Mouse (Mus musculus) CH12.LX (cell line): ENCODE results near the gene Mrap2. TPM values are rescaled to one million over a fixed set of nuclear protein-coding genes. Genes with fewer than 3 reads are reported as not detected.

Source experiments
- DNase-seq: peaks from one replicate; pipeline ENCODE4 v3.0.0-alpha.2; 2013; ENCODE audit errors: extremely low read depth
- H3K27ac ChIP-seq: 2 replicates; pipeline ENCODE4 v1.5.1; 2012; ENCODE audit warnings: low read depth, mild to moderate bottlenecking, control low read depth, moderate library complexity; ENCODE audit not compliant: insufficient read depth
- H3K27me3 ChIP-seq: replicated peaks from 2 replicates; pipeline ENCODE3; 2012; ENCODE audit warnings: inconsistent platforms
- H3K36me3 ChIP-seq, 2 experiments: replicated peaks in 1 of 2; 2 replicates each; pipeline versions ENCODE3 to v1.6.1; 2012; ENCODE audit warnings: inconsistent platforms in 1 of 2, low read length in 1 of 2, mild to moderate bottlenecking in 1 of 2, mixed read lengths in 1 of 2, moderate library complexity in 1 of 2; ENCODE audit not compliant: control insufficient read depth in 1 of 2, insufficient read depth in 1 of 2
- H3K4me1 ChIP-seq, 2 experiments: 2 replicates each; pipeline ENCODE4 v1.6.1; 2012; ENCODE audit warnings: inconsistent platforms in 1 of 2, moderate library complexity in 1 of 2; ENCODE audit not compliant: insufficient read depth in 2 of 2, control insufficient read depth in 1 of 2
- H3K4me2 ChIP-seq: 2 replicates; pipeline ENCODE4 v1.6.1; 2012; ENCODE audit warnings: low read depth, mild to moderate bottlenecking, control low read depth; ENCODE audit not compliant: poor library complexity, insufficient read depth, severe bottlenecking
- H3K4me3 ChIP-seq, 3 experiments: fragments of 150-350 bp in 1 of 3; sonication (generic) in 1 of 3; replicated peaks in 1 of 3; 2 replicates each; pipeline versions ENCODE3 to v1.5.1; 2011 to 2012; ENCODE audit warnings: low read depth in 2 of 3, low read length in 2 of 3, mild to moderate bottlenecking in 2 of 3, moderate library complexity in 2 of 3, control low read depth in 1 of 3, improper control_type of control experiment in 1 of 3, inconsistent platforms in 1 of 3, mixed read lengths in 1 of 3; ENCODE audit not compliant: poor library complexity in 1 of 3
- H3K79me2 ChIP-seq: replicated peaks from 2 replicates; pipeline ENCODE4 v1.6.1; 2012; ENCODE audit warnings: mild to moderate bottlenecking, moderate library complexity; ENCODE audit not compliant: control insufficient read depth, poor library complexity, insufficient read depth, severe bottlenecking; ENCODE audit errors: extremely low read depth
- H3K9ac ChIP-seq: 2 replicates; pipeline ENCODE4 v1.6.1; 2012; ENCODE audit warnings: low read depth, mild to moderate bottlenecking, control low read depth, moderate library complexity; ENCODE audit not compliant: insufficient read depth
- H3K9me3 ChIP-seq: replicated peaks from 2 replicates; pipeline ENCODE3; 2012; ENCODE audit warnings: low read length, inconsistent platforms, mixed read lengths
- CTCF ChIP-seq, 2 experiments: IDR thresholded peaks in 1 of 2; conservative IDR thresholded peaks in 1 of 2; 2 replicates each; pipeline ENCODE4 v1.5.1; 2011 to 2012; ENCODE audit warnings: low read depth in 2 of 2, low read length in 2 of 2, improper control_type of control experiment in 1 of 2, inconsistent platforms in 1 of 2, mild to moderate bottlenecking in 1 of 2, moderate library complexity in 1 of 2
- E2F4 ChIP-seq: IDR thresholded peaks from 2 replicates; pipeline ENCODE4 v1.6.1; 2011; ENCODE audit warnings: low read depth, low read length, improper control_type of control experiment; ENCODE audit not compliant: insufficient replicate concordance
- ELF1 ChIP-seq: IDR thresholded peaks from 2 replicates; pipeline ENCODE4 v1.6.1; 2014; ENCODE audit warnings: low read depth, mild to moderate bottlenecking, inconsistent platforms, low read length, improper control_type of control experiment
- EP300 ChIP-seq: IDR thresholded peaks from 2 replicates; pipeline ENCODE4 v1.6.1; 2011; ENCODE audit warnings: low read length, improper control_type of control experiment
- ETS1 ChIP-seq: conservative IDR thresholded peaks from 2 replicates; pipeline ENCODE4 v1.6.1; 2012; ENCODE audit warnings: low read depth, mild to moderate bottlenecking, inconsistent platforms, low read length, improper control_type of control experiment, moderate library complexity
- HCFC1 ChIP-seq: IDR thresholded peaks from 2 replicates; pipeline ENCODE4 v1.6.1; 2012; ENCODE audit warnings: low read depth, mild to moderate bottlenecking, inconsistent platforms, low read length, improper control_type of control experiment
- IRF4 ChIP-seq: IDR thresholded peaks from 2 replicates; pipeline ENCODE4 v1.6.1; 2014; ENCODE audit warnings: low read depth, mild to moderate bottlenecking, inconsistent platforms, low read length, improper control_type of control experiment
- JUN ChIP-seq: IDR thresholded peaks from 2 replicates; pipeline ENCODE4 v1.6.1; 2011; ENCODE audit warnings: low read depth, mild to moderate bottlenecking, low read length, improper control_type of control experiment, moderate library complexity; ENCODE audit not compliant: insufficient read depth
- JUND ChIP-seq: conservative IDR thresholded peaks from 2 replicates; pipeline ENCODE4 v1.6.1; 2011; ENCODE audit warnings: low read depth, low read length, improper control_type of control experiment
- KAT2A ChIP-seq: IDR thresholded peaks from 2 replicates; pipeline ENCODE4 v1.6.1; 2012; ENCODE audit warnings: low read length, improper control_type of control experiment, inconsistent platforms; ENCODE audit not compliant: insufficient replicate concordance
- MAFK ChIP-seq: IDR thresholded peaks from 2 replicates; pipeline ENCODE4 v1.6.1; 2011; ENCODE audit warnings: low read length, improper control_type of control experiment; ENCODE audit not compliant: insufficient replicate concordance
- MAZ ChIP-seq: IDR thresholded peaks from 2 replicates; pipeline ENCODE4 v1.6.1; 2012; ENCODE audit warnings: low read depth, mild to moderate bottlenecking, inconsistent platforms, low read length, improper control_type of control experiment, moderate library complexity
- MEF2A ChIP-seq: IDR thresholded peaks from 2 replicates; pipeline ENCODE4 v1.6.1; 2014; ENCODE audit warnings: low read depth, mild to moderate bottlenecking, inconsistent platforms, low read length, improper control_type of control experiment, borderline replicate concordance
- MYC ChIP-seq: IDR thresholded peaks from 2 replicates; pipeline ENCODE4 v1.6.1; 2011; ENCODE audit warnings: low read depth, mild to moderate bottlenecking, improper control_type of control experiment, low read length
- NRF1 ChIP-seq: IDR thresholded peaks from 2 replicates; pipeline ENCODE4 v1.6.1; 2014; ENCODE audit warnings: low read depth, mild to moderate bottlenecking, inconsistent platforms, low read length, improper control_type of control experiment, moderate library complexity
- POLR2A ChIP-seq: IDR thresholded peaks from 2 replicates; pipeline ENCODE4 v1.6.1; 2011; ENCODE audit warnings: low read depth, mild to moderate bottlenecking, improper control_type of control experiment, low read length
- POLR2AphosphoS2 ChIP-seq: IDR thresholded peaks from 2 replicates; pipeline ENCODE4 v1.6.1; 2011; ENCODE audit warnings: low read depth, low read length, improper control_type of control experiment
- RAD21 ChIP-seq: IDR thresholded peaks from 2 replicates; pipeline ENCODE4 v1.6.1; 2011; ENCODE audit warnings: low read depth, mild to moderate bottlenecking, low read length, improper control_type of control experiment, moderate library complexity
- RCOR1 ChIP-seq: conservative IDR thresholded peaks from 2 replicates; pipeline ENCODE4 v1.6.1; 2012; ENCODE audit warnings: low read depth, mild to moderate bottlenecking, inconsistent platforms, low read length, improper control_type of control experiment
- UBTF ChIP-seq: IDR thresholded peaks from 2 replicates; pipeline ENCODE4 v1.6.1; 2012; ENCODE audit warnings: low read depth, mild to moderate bottlenecking, inconsistent platforms, low read length, improper control_type of control experiment, moderate library complexity
- USF2 ChIP-seq: conservative IDR thresholded peaks from 2 replicates; pipeline ENCODE4 v1.6.1; 2011; ENCODE audit warnings: low read depth, low read length, improper control_type of control experiment
- ZC3H11A ChIP-seq: IDR thresholded peaks from 2 replicates; pipeline ENCODE4 v1.6.1; 2012; ENCODE audit warnings: low read depth, mild to moderate bottlenecking, inconsistent platforms, low read length, improper control_type of control experiment
- ZKSCAN1 ChIP-seq: IDR thresholded peaks from 2 replicates; pipeline ENCODE4 v1.6.1; 2012; ENCODE audit warnings: low read depth, inconsistent platforms, low read length, improper control_type of control experiment, borderline replicate concordance
- ZMIZ1 ChIP-seq: IDR thresholded peaks from 2 replicates; pipeline ENCODE4 v1.6.1; 2012; ENCODE audit warnings: low read depth, mild to moderate bottlenecking, inconsistent platforms, low read length, improper control_type of control experiment
- ZNF384 ChIP-seq: IDR thresholded peaks from 2 replicates; pipeline ENCODE4 v1.6.1; 2012; ENCODE audit warnings: low read depth, low read length, improper control_type of control experiment, inconsistent platforms
- dilution Hi-C: fragments of 300-500 bp; cut with MboI; formaldehyde crosslinking; loops from 2 replicates; pipeline ENCODE4 v1.14.3; 2020; ENCODE audit warnings: low sequenced_read_pairs; ENCODE audit not compliant: extremely low pct_unique_long_range_greater_than_20kb, extremely low pct_ligation_motif_present
- in situ Hi-C: fragments of 300-500 bp; cut with MboI; formaldehyde crosslinking; loops from 3 replicates; pipeline ENCODE4 v1.14.3; 2019; ENCODE audit warnings: low sequenced_read_pairs, low pct_ligation_motif_present, low pct_unique_long_range_greater_than_20kb, mixed read lengths
- polyA plus RNA-seq: library from polyadenylated mRNA; unstranded; fragments of >175 nt; gene quantifications from 2 replicates; pipeline ENCODE4 v1.2.1, GENCODE M21; 2012; ENCODE audit warnings: low read depth; ENCODE audit not compliant: insufficient read length
- total RNA-seq, 2 experiments: library from RNA; depleted of rRNA; stranded (reverse); fragments of 300-350 nt in 1 of 2; fragments of >200 nt in 1 of 2; gene quantifications; 2 replicates each; pipeline ENCODE4 v1.2.3; 2012 to 2014

Gene Mrap2
- total and polyA plus RNA-seq, 3 experiments = not detected

GRCm38 (mm10) chr9:87182231-87182630, 38.1 kb downstream of the Mrap2 start:
- Histone ChIP-seq H3K4me2 (no peak overlapping the region), H3K36me3 (peaks cover 0 to 8% of the 10 kb centered on the region in 2 experiments)
- DNase-seq = no peak

GRCm38 (mm10) chr9:87187336-87187735, 43.2 kb downstream of the Mrap2 start:
- H3K27me3 ChIP-seq = no peaks in the 10 kb centered on the region
- no peak for TF ChIP-seq ZNF384
- no peak for TF ChIP-seq ELF1
- no peak for TF ChIP-seq MAZ
- TF ChIP-seq ZMIZ1 = no peak
- TF ChIP-seq USF2 = no peak
- no peak for TF ChIP-seq MAFK
- no peak for TF ChIP-seq UBTF
- no peak for TF ChIP-seq RAD21
- no peak for TF ChIP-seq KAT2A
- TF ChIP-seq MEF2A = no peak
- no peak for TF ChIP-seq RCOR1
- no peak for TF ChIP-seq E2F4
- no peak for TF ChIP-seq POLR2AphosphoS2
- TF ChIP-seq HCFC1 = no peak
- TF ChIP-seq MYC = no peak
- no peak overlapping the region for H3K4me3 ChIP-seq
- dilution Hi-C loops (no loop called here), in situ Hi-C loops (no loop called here)
- no peaks in the 10 kb centered on the region for H3K4me1 ChIP-seq
- H3K79me2 ChIP-seq = no peaks in the 10 kb centered on the region
- H3K27ac ChIP-seq = no peak overlapping the region
- no peak overlapping the region for H3K4me2 ChIP-seq
- no peak for DNase-seq
- H3K9me3 ChIP-seq = peaks cover 6% of the 10 kb centered on the region
- peaks cover 23 to 43% of the 10 kb centered on the region in 2 experiments for H3K36me3 ChIP-seq
- H3K9ac ChIP-seq = no peak overlapping the region

More at GRCm38 (mm10) chr9:87182231-87182630, 38.1 kb downstream of the Mrap2 start:
- Histone ChIP-seq H3K4me1 (peaks cover 2 to 12% of the 10 kb centered on the region in 2 experiments; a peak in 3 of 4 replicates), H3K4me3 (no peak overlapping the region), H3K9me3 (no peaks in the 10 kb centered on the region), H3K9ac (no peak overlapping the region), H3K79me2 (no peaks in the 10 kb centered on the region), H3K27ac (no peak overlapping the region), H3K27me3 (no peaks in the 10 kb centered on the region)
- TF ChIP-seq MAZ (no peak), MEF2A (no peak), USF2 (no peak), JUN (no peak), NRF1 (no peak), ZC3H11A (no peak), JUND (no peak), ZMIZ1 (no peak), MAFK (no peak), POLR2A (no peak), HCFC1 (no peak), ETS1 (no peak), ZKSCAN1 (no peak), EP300 (no peak), IRF4 (no peak), CTCF (conservative IDR thresholded peaks at IDR 0.05 in 1 of 2, IDR thresholded peaks at IDR 0.05 in 1 of 2; ENCODE audit: low read depth in 2 of 2, low read length in 2 of 2) (no peak)
- in situ Hi-C loops = no loop called here
- dilution Hi-C loops = no loop called here
